Mouse (Mus musculus) erythroblast, embryonic 14.5 days (primary cell): ENCODE measurements around the gene Gm4565. TPM values are rescaled to one million over a fixed set of nuclear protein-coding genes. Genes with fewer than 3 reads are reported as not detected.
"Not testable (repeated sequence)": the region's sequence is repeated elsewhere in the genome, so short reads cannot be mapped to it uniquely, and the experiment has no call there.

Source experiments
- H3K27me3 ChIP-seq: 2 replicates; pipeline ENCODE4 v1.6.1; 2012; ENCODE audit warnings: inconsistent platforms; ENCODE audit not compliant: control insufficient read depth
- H3K36me3 ChIP-seq: 2 replicates; pipeline ENCODE4 v1.6.1; 2012; ENCODE audit warnings: mild to moderate bottlenecking, inconsistent platforms; ENCODE audit not compliant: control insufficient read depth
- H3K4me1 ChIP-seq: 2 replicates; pipeline ENCODE4 v1.6.1; 2012; ENCODE audit warnings: inconsistent platforms; ENCODE audit not compliant: control insufficient read depth
- H3K4me3 ChIP-seq: replicated peaks from 2 replicates; pipeline ENCODE3; 2012; ENCODE audit warnings: moderate library complexity, mild to moderate bottlenecking, inconsistent platforms
- H3K9me3 ChIP-seq: 2 replicates; pipeline ENCODE4 v1.6.1; 2012; ENCODE audit warnings: low read length, inconsistent platforms, mixed read lengths; ENCODE audit not compliant: control insufficient read depth
- polyA plus RNA-seq: library from polyadenylated mRNA; stranded (reverse); fragments of >175 nt; gene quantifications from 2 replicates; pipeline ENCODE4 v1.2.3, GENCODE M21; 2012

The Gm4565 gene
- polyA plus RNA-seq: not detected in 2 replicates

DNA sequence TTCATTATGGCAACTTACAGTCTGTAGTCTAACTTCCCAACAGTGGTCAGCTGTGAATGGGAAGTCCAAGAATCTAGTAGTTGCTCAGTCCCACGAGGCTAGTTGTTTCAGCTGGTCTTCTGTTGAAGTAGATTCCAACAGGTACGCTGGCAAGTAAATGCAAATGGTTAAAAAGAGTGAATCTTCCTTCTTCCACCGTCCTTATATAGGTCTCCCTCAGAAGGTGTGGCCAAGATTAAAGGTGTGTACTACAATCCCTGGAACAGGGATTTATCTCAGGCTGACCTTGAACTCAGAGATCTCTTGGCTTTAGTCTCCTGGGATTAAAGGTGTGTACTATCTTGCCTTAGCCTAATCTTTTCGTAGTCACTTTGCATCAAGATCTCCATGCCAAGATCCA lies at the start of gene Gm4565:
Gm4565 (minus strand) TSS at position 101 of the 400 bp plus-strand sequence.
- not testable (repeated sequence) for H3K4me1 ChIP-seq, H3K36me3 ChIP-seq, H3K27me3 ChIP-seq, H3K4me3 ChIP-seq, H3K9me3 ChIP-seq

DNA sequence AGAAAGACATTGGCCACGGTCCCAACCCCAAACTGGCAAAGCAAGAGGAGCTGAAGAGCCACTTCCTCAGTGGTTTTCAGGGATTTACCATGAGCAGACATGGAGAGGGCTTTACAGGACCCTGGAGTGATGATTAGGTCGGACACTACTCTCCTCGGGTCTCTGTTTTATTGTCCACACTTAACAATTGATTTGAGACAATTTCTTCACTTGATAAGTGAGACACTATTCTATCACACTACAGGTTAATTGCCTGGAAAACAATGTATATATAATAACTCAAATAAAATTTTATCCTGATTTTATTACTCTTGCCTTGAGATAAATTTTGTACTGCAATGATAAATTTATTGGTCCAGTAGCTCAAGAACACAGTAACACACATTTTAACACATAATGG lies 22.7 kb downstream of the Gm4565 start, which contains the start of gene Gm4201:
Gm4201 (minus strand) TSS at position 101 of the 400 bp plus-strand sequence.
- H3K4me1 ChIP-seq, H3K9me3 ChIP-seq, H3K36me3 ChIP-seq, H3K27me3 ChIP-seq, H3K4me3 ChIP-seq: not testable (repeated sequence)

DNA sequence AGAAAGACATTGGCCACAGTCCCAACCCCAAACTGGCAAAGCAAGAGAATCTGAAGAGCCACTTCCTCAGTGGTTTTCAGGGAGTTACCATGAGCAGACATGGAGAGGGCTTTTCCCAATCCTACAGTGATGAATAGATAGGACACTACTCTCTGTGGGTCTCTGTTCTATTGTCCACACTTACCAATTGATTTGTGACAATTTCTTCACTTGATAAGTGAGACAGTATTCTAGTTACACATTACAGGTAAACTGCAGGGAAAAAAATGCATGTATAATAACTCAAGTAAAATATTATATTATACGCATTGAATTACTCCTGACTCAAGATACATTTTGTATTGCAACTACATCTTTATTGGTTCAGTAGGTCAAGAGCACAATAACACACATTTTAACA lies 53.1 kb downstream of the Gm4565 start, which contains the start of gene Gm8677:
Gm8677 (minus strand) TSS at position 101 of the 400 bp plus-strand sequence.
- H3K36me3 ChIP-seq, H3K4me3 ChIP-seq, H3K4me1 ChIP-seq, H3K27me3 ChIP-seq, H3K9me3 ChIP-seq: not testable (repeated sequence)

Other genes with a start within 250 kb of the Gm4565 start
- not detected in 2 replicates for gene Gm8660, start 217.1 kb downstream of the Gm4565 start, polyA plus RNA-seq
- gene Vmn1r148, start 174.5 kb downstream of the Gm4565 start, polyA plus RNA-seq: not detected in 2 replicates
- gene Vmn1r149, start 149.9 kb downstream of the Gm4565 start, polyA plus RNA-seq: not detected in 2 replicates
- gene Gm10665, start 124.1 kb downstream of the Gm4565 start, polyA plus RNA-seq: not detected in 2 replicates
- gene Vmn1r151, start 88.4 kb downstream of the Gm4565 start, polyA plus RNA-seq: not detected in 2 replicates
- not detected in 2 replicates for gene Vmn1r152, start 65.2 kb downstream of the Gm4565 start, polyA plus RNA-seq
- gene Gm8677, start 53.2 kb downstream of the Gm4565 start, polyA plus RNA-seq: not detected in 2 replicates
- gene Gm4201, start 22.8 kb downstream of the Gm4565 start, polyA plus RNA-seq: not detected in 2 replicates
- not detected in 2 replicates for gene Vmn1r155, start 69.9 kb upstream of the Gm4565 start, polyA plus RNA-seq
- not detected in 2 replicates for gene Gm8693, start 104.2 kb upstream of the Gm4565 start, polyA plus RNA-seq
- gene Gm4567, start 131.6 kb upstream of the Gm4565 start, polyA plus RNA-seq: not detected in 2 replicates
- not detected in 2 replicates for gene Vmn1r157, start 173.6 kb upstream of the Gm4565 start, polyA plus RNA-seq
- gene Vmn1r158, start 202.7 kb upstream of the Gm4565 start, polyA plus RNA-seq: not detected in 2 replicates